Mouse (Mus musculus) midbrain, embryonic 13.5 days (tissue): ENCODE results near the gene Dlg2. TPM values are rescaled to one million over a fixed set of nuclear protein-coding genes. Genes with fewer than 3 reads are reported as not detected.

Experiments
- ATAC-seq: fragments of 200-750 bp; cut with Nextera tagmentation; 2 replicates; pipeline ENCODE4 v1.8.0; 2017; ENCODE audit warnings: mild to moderate bottlenecking, moderate TSS enrichment, moderate library complexity
- H3K27ac ChIP-seq: fragments of 300-500 bp; sonication (generic); 2 replicates; pipeline ENCODE4 v1.5.1; 2015; ENCODE audit warnings: inconsistent platforms, mild to moderate bottlenecking, moderate library complexity
- H3K27me3 ChIP-seq: fragments of 300-500 bp; sonication (generic); 2 replicates; pipeline ENCODE4 v1.6.1; 2015; ENCODE audit warnings: mild to moderate bottlenecking, inconsistent platforms
- H3K36me3 ChIP-seq: fragments of 300-500 bp; sonication (generic); 2 replicates; pipeline ENCODE4 v1.6.1; 2015; ENCODE audit warnings: mild to moderate bottlenecking, inconsistent platforms
- H3K4me1 ChIP-seq: fragments of 300-500 bp; sonication (generic); replicated peaks from 2 replicates; pipeline ENCODE4 v1.6.1; 2015; ENCODE audit warnings: inconsistent platforms
- H3K4me2 ChIP-seq: fragments of 300-500 bp; sonication (generic); replicated peaks from 2 replicates; pipeline ENCODE4 v1.6.1; 2015; ENCODE audit warnings: moderate library complexity, mild to moderate bottlenecking, inconsistent platforms
- H3K4me3 ChIP-seq: fragments of 300-500 bp; sonication (generic); replicated peaks from 2 replicates; pipeline ENCODE4 v1.5.1; 2015; ENCODE audit warnings: mild to moderate bottlenecking, inconsistent platforms
- H3K9ac ChIP-seq: fragments of 300-500 bp; sonication (generic); replicated peaks from 2 replicates; pipeline ENCODE4 v1.6.1; 2015; ENCODE audit warnings: mild to moderate bottlenecking, inconsistent platforms
- H3K9me3 ChIP-seq: fragments of 300-500 bp; sonication (generic); 2 replicates; pipeline ENCODE4 v1.6.1; 2016; ENCODE audit warnings: mild to moderate bottlenecking, inconsistent platforms
- WGBS: fragments of 180-500 bp; shearing (Covaris S2); methylation state at CpG from one replicate; pipeline ENCODE4 v1.1.7; 2015; 5-methylcytosine and 5-hydroxymethylcytosine counted together
- polyA plus RNA-seq: library from polyadenylated mRNA; unstranded; fragments of >200 nt; fragmentation: Nextera tagmentation; extraction: Ambion mirVana; gene quantifications from 2 replicates; pipeline ENCODE4 v1.2.1, GENCODE M21; 2015

The Dlg2 gene
- polyA plus RNA-seq, 1 experiment from 2014 or later: 13.0 TPM

DNA sequence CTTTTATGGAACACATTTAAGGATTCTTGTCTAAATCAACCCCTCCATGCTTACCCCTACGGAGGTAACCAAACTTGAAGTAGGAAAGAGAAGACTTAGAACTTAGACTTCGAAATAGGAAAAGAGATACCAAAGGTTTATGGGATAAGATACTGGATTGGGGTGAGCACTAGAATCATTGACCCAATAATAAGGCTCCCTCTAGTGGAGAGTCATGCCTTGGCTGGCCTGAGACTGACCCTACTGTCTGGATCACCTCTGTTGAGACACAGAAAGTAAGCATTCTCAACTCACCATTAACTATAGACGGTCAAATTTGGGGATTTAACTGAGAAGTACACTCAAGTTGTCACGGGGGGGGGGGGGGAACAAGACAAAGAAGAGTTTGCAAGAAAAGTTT is 1847.2 kb downstream of the Dlg2 start:
- no peak overlapping the region for H3K4me3 ChIP-seq
- H3K27me3 ChIP-seq: no peaks in the 10 kb centered on the region
- no peak overlapping the region for H3K9ac ChIP-seq
- H3K36me3 ChIP-seq: no peaks in the 10 kb centered on the region
- peaks cover 8% of the 10 kb centered on the region for H3K4me1 ChIP-seq
- WGBS: 44% methylated on average over 4 of the region's 4 CpGs
- no peak overlapping the region for H3K27ac ChIP-seq
- ATAC-seq: peak; percentile 70; the same call in 1 of the 2 replicates
- no peaks in the 10 kb centered on the region for H3K9me3 ChIP-seq
- H3K4me2 ChIP-seq: no peak overlapping the region

GRCm38 (mm10) chr7:92327343-92327896 is 1850.9 kb downstream of the Dlg2 start:
- Histone ChIP-seq H3K27me3 (no peaks in the 10 kb centered on the region), H3K9ac (no peak overlapping the region), H3K36me3 (no peaks in the 10 kb centered on the region), H3K4me1 (peaks cover 5% of the 10 kb centered on the region), H3K4me3 (no peak overlapping the region), H3K4me2 (no peak overlapping the region), H3K27ac (no peak overlapping the region), H3K9me3 (no peaks in the 10 kb centered on the region)
- 65% methylated on average over 2 of the region's 2 CpGs for WGBS
- ATAC-seq: no peak

DNA sequence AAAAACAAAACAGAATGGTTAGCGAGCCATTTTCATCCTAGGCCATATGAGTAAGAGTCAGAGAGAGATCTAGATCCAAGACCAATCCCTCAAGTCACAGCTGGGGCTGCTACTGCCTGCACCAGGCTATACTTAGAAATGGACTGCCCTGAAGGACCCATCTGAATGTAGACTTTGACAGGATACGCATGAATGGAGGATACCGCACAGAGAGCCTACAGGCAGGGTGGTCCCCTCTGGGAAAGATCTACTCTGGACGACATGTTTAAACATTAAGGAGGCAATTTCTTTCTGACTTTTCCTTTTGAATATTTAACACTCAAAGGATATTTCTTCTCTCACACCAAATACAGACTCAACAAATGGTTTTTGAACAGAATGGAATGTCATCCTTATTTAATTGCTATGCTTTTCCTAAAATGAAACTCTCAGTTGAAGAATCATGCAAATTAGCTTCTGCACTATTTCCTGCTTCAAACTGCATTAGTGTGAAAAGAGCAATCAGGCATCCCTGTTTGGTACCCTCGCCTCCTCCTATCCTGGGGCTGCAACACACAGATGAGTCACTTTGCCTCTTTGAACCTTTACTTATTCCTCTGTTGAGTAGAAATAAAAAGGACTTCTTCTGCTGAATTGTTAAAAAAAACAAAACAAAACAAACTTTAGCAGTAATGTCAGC is 1856.9 kb downstream of the Dlg2 start:
- Histone ChIP-seq H3K27ac (no peak overlapping the region), H3K4me1 (no peaks in the 10 kb centered on the region), H3K9ac (no peak overlapping the region), H3K9me3 (no peaks in the 10 kb centered on the region), H3K4me2 (no peak overlapping the region), H3K36me3 (no peaks in the 10 kb centered on the region), H3K27me3 (no peaks in the 10 kb centered on the region), H3K4me3 (no peak overlapping the region)
- no peak for ATAC-seq
- 70% methylated on average over 5 of the region's 5 CpGs for WGBS

DNA sequence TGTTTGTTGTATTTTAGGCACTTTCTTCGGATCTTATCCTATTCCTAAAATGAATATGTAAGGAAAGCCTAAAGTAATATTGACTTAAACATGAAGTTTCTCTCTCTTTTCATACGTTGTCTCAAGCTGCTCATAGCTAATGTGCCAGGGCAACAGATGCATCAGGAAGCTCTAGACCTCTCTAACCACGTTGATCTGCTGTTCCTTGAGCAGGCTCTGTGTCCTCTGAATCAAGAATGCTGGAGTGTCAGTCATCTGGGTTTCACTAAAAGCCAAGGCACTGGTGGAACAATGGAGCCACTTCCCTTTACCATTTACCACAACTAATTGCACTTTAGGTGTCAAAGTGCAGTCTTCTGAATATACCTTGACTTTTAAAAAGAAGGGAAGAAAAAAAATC is 1880.1 kb downstream of the Dlg2 start:
- Histone ChIP-seq H3K4me2 (no peak overlapping the region), H3K27ac (no peak overlapping the region), H3K27me3 (no peaks in the 10 kb centered on the region), H3K9me3 (no peaks in the 10 kb centered on the region), H3K4me1 (no peaks in the 10 kb centered on the region), H3K36me3 (no peaks in the 10 kb centered on the region), H3K9ac (no peak overlapping the region), H3K4me3 (no peak overlapping the region)
- 79% methylated on average over 3 of the region's 3 CpGs for WGBS
- no peak for ATAC-seq

DNA sequence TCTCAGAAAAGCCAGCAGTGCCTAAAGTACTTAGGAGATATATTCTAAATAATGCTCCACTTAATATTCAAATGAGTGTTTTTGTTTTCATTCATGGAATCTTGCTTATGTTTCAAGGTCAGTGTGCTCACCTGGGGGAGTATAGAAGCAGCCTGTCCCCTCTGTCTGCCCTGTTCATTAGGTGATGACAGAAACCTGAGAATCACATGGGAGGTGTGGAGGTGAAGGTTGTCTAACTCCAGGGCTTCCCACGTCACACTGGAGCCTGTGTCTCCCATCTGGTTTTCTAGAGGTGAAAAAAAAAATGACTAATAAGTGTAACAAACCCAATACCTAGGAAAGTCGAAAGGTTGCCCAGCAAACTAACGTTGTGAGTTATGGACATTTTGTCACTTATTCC is 1886.9 kb downstream of the Dlg2 start:
- no peak for ATAC-seq
- no peaks in the 10 kb centered on the region for H3K27me3 ChIP-seq

DNA sequence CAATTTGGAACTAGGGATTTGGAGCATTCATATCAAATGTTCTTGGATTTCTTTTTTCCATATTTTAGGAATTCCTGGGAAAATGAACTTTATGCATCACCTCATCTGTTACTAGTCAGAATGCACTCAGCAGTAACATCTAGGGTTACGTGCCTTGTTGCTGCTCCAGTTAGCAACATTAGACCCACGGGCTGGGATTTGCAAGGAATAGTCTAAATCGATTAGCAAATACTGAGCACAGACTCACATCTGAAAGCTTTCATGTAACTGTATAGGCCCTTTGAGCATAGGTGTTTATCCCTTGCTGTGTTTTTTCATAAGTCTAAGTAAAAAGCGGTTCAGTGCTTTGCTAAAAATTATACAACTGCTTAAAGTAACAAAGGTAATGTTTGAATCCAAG is 1887.3 kb downstream of the Dlg2 start:
- Histone ChIP-seq H3K27ac (no peak overlapping the region), H3K9ac (no peak overlapping the region), H3K4me2 (no peak overlapping the region), H3K36me3 (no peaks in the 10 kb centered on the region), H3K27me3 (no peaks in the 10 kb centered on the region), H3K9me3 (no peaks in the 10 kb centered on the region), H3K4me1 (no peaks in the 10 kb centered on the region), H3K4me3 (no peak overlapping the region)
- 91% methylated on average over 4 of the region's 4 CpGs for WGBS
- no peak for ATAC-seq

More for the DNA sequence above, 1886.9 kb downstream of the Dlg2 start:
- no peak overlapping the region for H3K4me3 ChIP-seq
- H3K4me2 ChIP-seq: no peak overlapping the region
- H3K36me3 ChIP-seq: no peaks in the 10 kb centered on the region
- H3K9ac ChIP-seq: no peak overlapping the region
- no peaks in the 10 kb centered on the region for H3K4me1 ChIP-seq
- WGBS: 86% methylated on average over 3 of the region's 3 CpGs
- no peaks in the 10 kb centered on the region for H3K9me3 ChIP-seq
- H3K27ac ChIP-seq: no peak overlapping the region

GRCm38 (mm10) chr7:92367111-92367510 is 1890.6 kb downstream of the Dlg2 start:
- no peaks in the 10 kb centered on the region for H3K4me1 ChIP-seq
- ATAC-seq: no peak
- H3K27ac ChIP-seq: no peak overlapping the region
- H3K9ac ChIP-seq: no peak overlapping the region
- WGBS: 96% methylated on average over 1 of the region's 1 CpGs
- no peaks in the 10 kb centered on the region for H3K9me3 ChIP-seq
- no peak overlapping the region for H3K4me3 ChIP-seq
- H3K36me3 ChIP-seq: no peaks in the 10 kb centered on the region
- H3K4me2 ChIP-seq: no peak overlapping the region
- no peaks in the 10 kb centered on the region for H3K27me3 ChIP-seq

- no peak overlapping the region for H3K4me2 ChIP-seq
- H3K4me1 ChIP-seq: 0 out of 2 replicates have a peak, but pooled peaks cover 3% of the 10 kb centered on the region
- H3K4me3 ChIP-seq: no peak overlapping the region
- no peaks in the 10 kb centered on the region for H3K9me3 ChIP-seq
- ATAC-seq: no peak
- no peak overlapping the region for H3K9ac ChIP-seq
- no peak overlapping the region for H3K27ac ChIP-seq
- no peaks in the 10 kb centered on the region for H3K36me3 ChIP-seq
- H3K27me3 ChIP-seq: no peaks in the 10 kb centered on the region
Measured at GRCm38 (mm10) chr7:92370521-92370920, 1894.0 kb downstream of the Dlg2 start.

DNA sequence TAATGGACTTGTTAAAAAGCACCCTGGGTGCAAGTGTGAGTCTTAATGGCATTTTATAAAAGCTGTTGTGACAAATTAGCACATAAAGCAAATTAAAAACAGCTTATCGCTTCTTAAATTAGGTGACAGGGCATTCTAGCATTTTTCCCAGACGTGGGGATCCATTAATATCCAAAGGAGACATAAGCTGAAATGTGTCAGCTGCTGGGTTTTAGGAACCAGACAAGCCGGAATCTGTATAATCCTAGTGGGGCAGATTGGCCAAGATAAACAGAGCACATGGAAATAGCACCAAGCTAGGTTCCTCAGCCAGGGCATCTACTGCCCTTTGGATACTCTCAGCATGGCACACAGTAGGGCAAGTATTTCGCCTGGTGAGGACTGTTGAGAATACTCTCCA is 1895.2 kb downstream of the Dlg2 start:
- Histone ChIP-seq H3K36me3 (no peaks in the 10 kb centered on the region), H3K9me3 (no peaks in the 10 kb centered on the region), H3K4me1 (0 out of 2 replicates have a peak, but pooled peaks cover 3% of the 10 kb centered on the region), H3K4me3 (no peak overlapping the region), H3K9ac (no peak overlapping the region), H3K27me3 (no peaks in the 10 kb centered on the region), H3K4me2 (no peak overlapping the region), H3K27ac (no peak overlapping the region)
- ATAC-seq: no peak
- WGBS: 72% methylated on average over 4 of the region's 4 CpGs

- Histone ChIP-seq H3K27ac (no peak overlapping the region), H3K27me3 (no peaks in the 10 kb centered on the region), H3K36me3 (no peaks in the 10 kb centered on the region), H3K4me2 (no peak overlapping the region), H3K9me3 (no peaks in the 10 kb centered on the region), H3K9ac (no peak overlapping the region), H3K4me1 (0 out of 2 replicates have a peak, but pooled peaks cover 3% of the 10 kb centered on the region), H3K4me3 (no peak overlapping the region)
- 82% methylated on average over 5 of the region's 5 CpGs for whole genome bisulfite sequencing
- ATAC-seq: no peak
Measured at GRCm38 (mm10) chr7:92373863-92374357, 1897.4 kb downstream of the Dlg2 start.

DNA sequence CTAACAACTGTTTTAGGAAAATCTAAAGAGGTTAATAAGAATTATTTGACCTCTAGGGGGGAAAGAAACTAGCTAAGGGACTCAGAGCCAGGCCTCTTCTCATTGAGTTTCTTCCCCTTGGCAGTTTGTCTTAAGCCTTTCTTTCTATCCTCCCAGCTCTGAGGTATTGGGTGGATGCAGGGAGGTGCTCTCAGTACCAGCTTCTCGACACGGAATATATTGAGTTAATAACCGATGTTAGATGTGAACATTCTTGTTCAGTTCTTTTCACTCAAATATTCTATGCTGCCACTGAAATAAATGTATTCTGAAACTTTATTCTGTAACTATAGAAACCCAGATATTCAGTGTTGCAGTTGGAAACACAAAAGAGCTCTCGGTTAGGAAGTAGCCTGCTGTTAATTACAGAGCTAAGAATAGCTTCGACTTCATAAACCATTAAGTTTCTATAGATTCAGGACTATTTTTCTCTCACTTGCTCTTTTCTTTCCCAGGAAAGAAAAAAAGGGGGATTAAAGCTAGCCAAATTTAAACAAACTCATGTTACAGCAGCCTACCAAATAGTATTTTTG is 1907.5 kb downstream of the Dlg2 start:
- Histone ChIP-seq H3K9ac (no peak overlapping the region), H3K27me3 (no peaks in the 10 kb centered on the region), H3K9me3 (no peaks in the 10 kb centered on the region), H3K4me1 (no peaks in the 10 kb centered on the region), H3K27ac (no peak overlapping the region), H3K36me3 (no peaks in the 10 kb centered on the region), H3K4me2 (no peak overlapping the region), H3K4me3 (no peak overlapping the region)
- no peak for ATAC-seq
- 49% methylated on average over 5 of the region's 5 CpGs for WGBS

DNA sequence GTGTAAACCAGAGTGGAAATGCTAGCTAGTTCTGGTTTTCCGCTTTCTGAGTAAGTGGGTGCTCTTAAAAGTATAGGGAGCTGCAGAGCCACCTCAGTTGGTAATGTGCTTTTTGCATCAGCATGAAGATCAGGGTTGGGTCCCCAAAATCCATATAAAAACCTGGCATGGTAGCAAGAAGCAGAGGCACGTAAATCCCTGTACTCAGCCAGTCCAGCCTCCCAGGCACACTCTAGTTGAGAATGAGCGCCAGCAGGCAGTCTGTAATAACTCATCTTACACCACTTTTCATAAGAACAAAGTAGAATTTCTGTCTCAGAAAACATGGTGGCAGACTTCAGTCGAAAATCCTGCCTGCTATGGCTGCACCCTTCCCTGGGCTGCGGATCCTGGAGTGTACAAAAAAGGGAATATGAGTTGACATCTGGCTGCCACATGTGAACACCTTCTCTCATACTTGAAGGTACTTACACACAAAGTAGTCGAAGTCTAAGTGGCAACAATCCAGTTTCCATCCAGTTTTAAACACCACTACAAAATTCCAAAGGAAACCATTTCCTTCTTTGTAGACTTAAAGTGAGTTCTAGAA is 1915.7 kb downstream of the Dlg2 start:
- WGBS: 83% methylated on average over 6 of the region's 6 CpGs
- H3K27me3 ChIP-seq: no peaks in the 10 kb centered on the region
- no peak overlapping the region for H3K27ac ChIP-seq
- ATAC-seq: no peak
- no peak overlapping the region for H3K9ac ChIP-seq
- no peaks in the 10 kb centered on the region for H3K36me3 ChIP-seq
- no peak overlapping the region for H3K4me3 ChIP-seq
- H3K4me2 ChIP-seq: no peak overlapping the region
- H3K9me3 ChIP-seq: no peaks in the 10 kb centered on the region
- no peaks in the 10 kb centered on the region for H3K4me1 ChIP-seq
